Mouse (Mus musculus): ENCODE measurements at regions not wholly inside any gene's neighbourhood (a gene's known extent, or its start where the extent isn't known, plus 50 kb on each side); places are given as distances from the start of the nearest gene placed in this dataset.

DNA sequence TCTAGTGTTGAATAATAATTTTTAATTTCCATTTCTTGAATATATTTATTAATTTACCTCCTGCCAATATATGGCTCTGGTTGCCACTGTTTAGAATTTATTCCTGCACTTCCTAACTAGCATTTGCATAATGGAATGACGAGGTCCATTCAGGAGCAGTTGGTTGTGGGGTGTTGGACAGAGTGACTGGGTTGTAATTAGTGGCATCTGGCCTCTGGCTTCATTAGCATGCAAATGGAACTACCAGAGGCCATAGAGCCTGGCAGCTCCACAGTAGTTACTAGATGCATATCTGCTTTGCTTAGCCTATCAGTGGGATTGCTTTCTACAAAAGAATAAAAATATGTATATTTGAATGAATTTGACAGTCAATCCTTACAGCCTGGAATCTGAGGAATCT lies 1099.6 kb upstream of the Cdh8 start:
- Histone ChIP-seq H3K4me3 (no peak overlapping the region), H3K36me3 (ENCODE audit: poor library complexity, severe bottlenecking) (no peaks in the 10 kb centered on the region), H3K9ac (no peak overlapping the region), H3K4me1 (peaks cover 11% of the 10 kb centered on the region), H3K4me2 (no peak overlapping the region), H3K27me3 (no peaks in the 10 kb centered on the region), H3K27ac (no peak overlapping the region), H3K9me3 (replicated peaks) (no peaks in the 10 kb centered on the region)
- ATAC-seq = peak; percentile 99
- 12% methylated on average over 1 of the region's 1 CpGs for WGBS

DNA sequence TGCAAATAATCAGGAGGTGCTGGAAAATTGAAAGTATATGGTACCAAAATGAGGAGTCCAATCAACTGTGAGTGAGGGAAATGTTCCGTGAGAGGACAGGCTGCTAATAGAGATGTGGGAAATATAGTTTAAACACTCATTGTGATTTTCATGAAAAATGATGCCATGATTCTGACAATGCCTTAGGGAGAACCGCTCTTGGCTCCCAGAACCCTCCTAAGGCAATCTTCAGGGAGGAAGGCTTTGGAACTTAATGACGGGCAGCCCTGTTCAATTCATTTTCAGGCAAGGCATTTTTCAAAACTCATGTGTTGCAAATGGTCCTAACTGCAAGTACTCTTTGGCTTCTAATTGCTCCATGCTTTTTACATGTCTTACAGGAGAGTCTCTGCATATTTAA lies 1098.9 kb upstream of the Cdh8 start:
- ATAC-seq = no peak
- H3K4me2 ChIP-seq = no peak overlapping the region
- no peak overlapping the region for H3K9ac ChIP-seq
- H3K4me3 ChIP-seq = no peak overlapping the region
- H3K4me1 ChIP-seq = peaks cover 11% of the 10 kb centered on the region
- no peaks in the 10 kb centered on the region for H3K36me3 ChIP-seq (ENCODE audit: poor library complexity, severe bottlenecking)
- 51% methylated on average over 3 of the region's 3 CpGs for WGBS
- 0 out of 2 replicates have a peak overlapping the region, but pooled peaks have one; percentile 20 for H3K27ac ChIP-seq
- H3K27me3 ChIP-seq = no peaks in the 10 kb centered on the region
- no peaks in the 10 kb centered on the region for H3K9me3 ChIP-seq (replicated peaks)

DNA sequence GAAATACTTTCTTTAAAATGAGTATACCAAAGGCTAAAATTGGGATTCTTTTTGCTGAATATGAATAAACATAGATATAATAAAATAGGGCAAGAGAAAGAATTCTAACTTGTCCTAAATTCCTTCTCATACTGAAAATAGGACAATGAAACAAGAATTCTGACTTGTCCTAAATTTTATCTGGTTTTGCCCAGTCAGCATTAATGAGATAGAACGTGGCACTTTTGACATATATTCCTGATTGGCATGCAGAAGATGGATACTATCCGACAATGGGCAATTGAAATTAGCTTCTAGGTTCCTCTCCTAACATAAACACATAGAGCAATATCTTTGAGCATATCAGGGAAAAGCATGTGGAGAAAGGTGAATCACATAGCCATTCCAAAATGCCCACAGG lies 1090.2 kb upstream of the Cdh8 start:
- WGBS = 88% methylated on average over 2 of the region's 2 CpGs
- Histone ChIP-seq H3K4me2 (no peak overlapping the region), H3K4me3 (no peak overlapping the region), H3K9me3 (replicated peaks) (no peaks in the 10 kb centered on the region), H3K27ac (no peak overlapping the region), H3K36me3 (ENCODE audit: poor library complexity, severe bottlenecking) (no peaks in the 10 kb centered on the region), H3K27me3 (no peaks in the 10 kb centered on the region), H3K9ac (no peak overlapping the region), H3K4me1 (no peaks in the 10 kb centered on the region)
- ATAC-seq = no peak

DNA sequence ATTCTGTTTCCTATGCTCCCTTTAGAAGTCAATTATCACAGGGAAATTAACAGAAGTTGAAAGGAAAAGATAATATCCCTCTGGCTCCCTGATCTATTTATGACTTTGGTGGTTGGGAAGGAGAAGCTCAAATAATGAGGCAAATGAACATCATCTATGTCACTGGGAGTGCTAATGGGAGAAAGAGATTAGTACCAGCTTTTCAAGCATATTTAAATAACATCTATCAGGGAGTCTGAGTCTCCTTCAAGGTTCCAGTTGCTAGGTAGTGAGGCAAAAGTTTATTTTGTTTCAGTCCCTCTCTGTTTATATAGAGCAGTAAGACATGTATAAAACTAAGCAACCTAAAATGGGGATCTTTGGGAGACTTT lies 1084.1 kb upstream of the Cdh8 start:
- H3K9ac ChIP-seq = no peak overlapping the region
- no peak overlapping the region for H3K4me2 ChIP-seq
- peaks cover 11% of the 10 kb centered on the region; the same call in 1 of the 2 replicates for H3K4me1 ChIP-seq
- H3K27ac ChIP-seq = no peak overlapping the region
- peak; percentile 27; the same call in 1 of the 2 replicates for ATAC-seq
- no peaks in the 10 kb centered on the region for H3K36me3 ChIP-seq (ENCODE audit: poor library complexity, severe bottlenecking)
- H3K4me3 ChIP-seq = no peak overlapping the region
- no peaks in the 10 kb centered on the region for H3K27me3 ChIP-seq
- H3K9me3 ChIP-seq (replicated peaks) = no peaks in the 10 kb centered on the region

DNA sequence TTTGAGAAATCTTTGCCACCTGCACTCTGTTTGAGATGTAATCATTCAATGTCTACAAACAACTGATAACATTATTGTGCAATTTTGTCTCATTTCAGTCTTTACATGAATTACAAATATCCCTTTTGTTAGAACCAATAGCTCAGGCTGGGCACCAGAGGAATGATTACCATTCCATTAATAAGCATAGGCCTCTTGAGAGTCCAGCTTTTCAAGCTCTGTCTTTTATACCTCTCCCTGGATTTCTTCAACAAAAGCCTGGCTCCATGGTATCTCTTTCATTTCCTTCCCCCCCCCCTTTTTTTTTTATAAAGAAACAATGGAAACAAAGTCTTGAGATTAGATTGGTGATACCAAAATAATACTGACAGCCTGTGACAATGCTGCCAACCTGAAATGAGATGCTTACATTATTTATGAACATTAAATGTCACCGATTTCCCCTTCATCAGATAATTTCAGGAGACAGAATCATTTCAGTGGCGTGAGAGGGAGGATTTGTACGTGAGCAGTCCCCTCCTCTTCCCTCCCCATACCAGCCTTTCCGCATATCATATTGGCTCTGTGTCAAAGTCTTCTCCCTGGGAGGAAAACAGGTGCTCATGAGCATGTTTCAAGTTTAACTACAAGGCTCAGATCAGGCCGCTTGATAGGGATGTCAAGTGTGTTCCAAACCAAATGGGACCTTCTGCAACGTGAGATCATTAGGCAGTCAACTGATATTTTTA lies 1083.5 kb upstream of the Cdh8 start:
- no peak overlapping the region for H3K4me2 ChIP-seq
- H3K27me3 ChIP-seq = no peaks in the 10 kb centered on the region
- ATAC-seq = peak; percentile 71; the same call in 1 of the 2 replicates
- no peak overlapping the region for H3K4me3 ChIP-seq
- H3K4me1 ChIP-seq = peaks cover 11% of the 10 kb centered on the region; the same call in 1 of the 2 replicates
- H3K36me3 ChIP-seq (ENCODE audit: poor library complexity, severe bottlenecking) = no peaks in the 10 kb centered on the region
- no peak overlapping the region for H3K27ac ChIP-seq
- 18% methylated on average over 6 of the region's 6 CpGs for WGBS
- no peaks in the 10 kb centered on the region for H3K9me3 ChIP-seq (replicated peaks)
- no peak overlapping the region for H3K9ac ChIP-seq

DNA sequence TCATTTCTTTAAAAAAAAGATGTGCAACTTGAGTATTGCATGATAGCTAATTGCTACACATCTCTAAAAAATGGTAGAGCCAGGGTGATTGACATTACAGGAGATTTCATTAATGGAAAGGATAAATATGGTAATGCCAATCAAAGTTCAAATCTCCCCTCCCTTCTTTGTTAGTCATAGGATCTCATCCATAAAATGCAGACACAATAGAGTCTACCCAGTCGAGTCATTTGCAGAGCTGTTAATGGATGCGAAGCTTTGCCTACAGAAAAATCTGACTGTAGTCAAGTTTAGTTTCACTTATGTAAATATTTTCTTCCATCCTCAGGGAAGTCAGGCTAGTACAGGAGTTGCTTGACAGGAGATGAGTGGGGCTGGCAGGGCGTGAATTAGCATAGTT lies 1078.2 kb upstream of the Cdh8 start:
- no peak overlapping the region for H3K4me3 ChIP-seq
- no peaks in the 10 kb centered on the region for H3K9me3 ChIP-seq (replicated peaks)
- H3K4me1 ChIP-seq = no peaks in the 10 kb centered on the region
- H3K9ac ChIP-seq = no peak overlapping the region
- peak; percentile 50; the same call in 1 of the 2 replicates for ATAC-seq
- no peaks in the 10 kb centered on the region for H3K27me3 ChIP-seq
- WGBS = 64% methylated on average over 3 of the region's 3 CpGs
- H3K4me2 ChIP-seq = no peak overlapping the region
- no peaks in the 10 kb centered on the region for H3K36me3 ChIP-seq (ENCODE audit: poor library complexity, severe bottlenecking)
- no peak overlapping the region for H3K27ac ChIP-seq

DNA sequence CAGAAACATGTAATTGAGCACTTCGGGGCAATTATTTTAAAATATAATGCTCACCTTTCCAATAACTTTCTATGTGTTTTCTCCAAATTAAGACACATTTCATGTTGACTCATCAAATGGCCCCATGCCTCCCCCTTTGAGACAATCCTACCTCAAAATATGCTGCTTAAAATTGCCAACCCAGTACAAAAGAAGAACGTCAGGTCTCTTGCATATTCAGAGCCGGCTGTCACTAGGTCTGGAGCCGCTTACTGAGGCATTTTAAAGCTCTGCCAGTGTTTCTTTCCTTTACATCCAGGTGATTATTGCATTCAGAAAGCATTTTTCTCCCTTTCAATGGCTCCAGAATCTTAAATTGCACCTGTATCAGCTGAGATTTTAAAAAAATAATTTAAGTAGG lies 1059.7 kb upstream of the Cdh8 start:
- no peak for ATAC-seq
- Histone ChIP-seq H3K4me2 (no peak overlapping the region), H3K27me3 (no peaks in the 10 kb centered on the region), H3K27ac (no peak overlapping the region), H3K4me1 (no peaks in the 10 kb centered on the region), H3K4me3 (no peak overlapping the region), H3K36me3 (ENCODE audit: poor library complexity, severe bottlenecking) (no peaks in the 10 kb centered on the region), H3K9ac (no peak overlapping the region), H3K9me3 (replicated peaks) (no peaks in the 10 kb centered on the region)
- WGBS = 73% methylated on average over 4 of the region's 4 CpGs

DNA sequence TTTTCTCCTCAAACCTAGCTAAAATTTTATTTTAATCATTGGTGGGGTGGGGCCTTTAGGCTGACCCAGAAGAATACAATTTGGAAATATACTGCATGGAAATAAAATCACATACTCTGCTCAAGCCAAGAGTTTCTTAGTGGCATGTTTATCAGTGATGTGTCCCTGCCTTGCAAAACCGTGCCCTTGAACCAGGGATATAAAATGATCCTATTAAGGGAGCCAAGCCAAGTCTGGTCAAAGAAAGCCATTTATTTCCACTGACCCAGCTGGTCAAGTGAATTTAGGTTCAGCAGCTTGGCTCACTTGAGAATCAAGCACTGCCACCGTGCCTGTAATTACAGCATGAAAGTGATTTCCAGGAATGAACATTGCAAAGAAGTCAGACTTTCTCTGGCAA lies 1035.0 kb upstream of the Cdh8 start:
- ATAC-seq = no peak
- Histone ChIP-seq H3K4me1 (no peaks in the 10 kb centered on the region), H3K9me3 (replicated peaks) (no peaks in the 10 kb centered on the region), H3K27me3 (no peaks in the 10 kb centered on the region), H3K9ac (no peak overlapping the region), H3K4me2 (no peak overlapping the region), H3K4me3 (no peak overlapping the region), H3K36me3 (ENCODE audit: poor library complexity, severe bottlenecking) (no peaks in the 10 kb centered on the region), H3K27ac (no peak overlapping the region)
- 63% methylated on average over 2 of the region's 2 CpGs for WGBS

DNA sequence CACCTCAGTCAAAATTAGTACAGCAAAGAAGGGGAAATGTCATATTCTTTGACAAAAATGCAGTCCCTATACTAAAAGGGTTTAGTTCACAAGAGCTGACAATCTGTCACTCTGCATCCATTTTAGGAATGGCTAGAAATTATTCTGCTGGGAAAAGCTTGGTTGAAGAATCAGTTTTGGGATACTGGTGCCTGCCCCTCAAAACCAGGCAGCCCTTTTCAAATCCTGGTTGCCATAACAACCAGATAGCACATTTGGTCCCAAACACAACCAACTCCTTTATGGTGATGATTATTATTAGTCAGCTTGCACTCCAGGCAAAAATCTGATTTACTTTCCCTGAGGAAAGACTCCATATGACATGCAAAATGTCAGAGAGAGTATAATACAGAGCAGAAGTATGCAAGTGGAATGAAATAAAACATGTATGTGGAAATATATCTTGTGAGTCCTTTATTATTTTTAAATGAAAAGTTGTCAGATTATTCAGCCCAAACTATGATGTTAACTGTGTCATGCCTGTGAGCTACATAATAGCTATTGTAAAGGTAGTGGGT lies 1034.2 kb upstream of the Cdh8 start:
- H3K36me3 ChIP-seq (ENCODE audit: poor library complexity, severe bottlenecking) = no peaks in the 10 kb centered on the region
- H3K27ac ChIP-seq = no peak overlapping the region
- no peaks in the 10 kb centered on the region for H3K9me3 ChIP-seq (replicated peaks)
- H3K27me3 ChIP-seq = no peaks in the 10 kb centered on the region
- H3K4me1 ChIP-seq = no peaks in the 10 kb centered on the region
- H3K4me3 ChIP-seq = no peak overlapping the region
- no peak overlapping the region for H3K4me2 ChIP-seq
- no peak for ATAC-seq
- H3K9ac ChIP-seq = no peak overlapping the region

DNA sequence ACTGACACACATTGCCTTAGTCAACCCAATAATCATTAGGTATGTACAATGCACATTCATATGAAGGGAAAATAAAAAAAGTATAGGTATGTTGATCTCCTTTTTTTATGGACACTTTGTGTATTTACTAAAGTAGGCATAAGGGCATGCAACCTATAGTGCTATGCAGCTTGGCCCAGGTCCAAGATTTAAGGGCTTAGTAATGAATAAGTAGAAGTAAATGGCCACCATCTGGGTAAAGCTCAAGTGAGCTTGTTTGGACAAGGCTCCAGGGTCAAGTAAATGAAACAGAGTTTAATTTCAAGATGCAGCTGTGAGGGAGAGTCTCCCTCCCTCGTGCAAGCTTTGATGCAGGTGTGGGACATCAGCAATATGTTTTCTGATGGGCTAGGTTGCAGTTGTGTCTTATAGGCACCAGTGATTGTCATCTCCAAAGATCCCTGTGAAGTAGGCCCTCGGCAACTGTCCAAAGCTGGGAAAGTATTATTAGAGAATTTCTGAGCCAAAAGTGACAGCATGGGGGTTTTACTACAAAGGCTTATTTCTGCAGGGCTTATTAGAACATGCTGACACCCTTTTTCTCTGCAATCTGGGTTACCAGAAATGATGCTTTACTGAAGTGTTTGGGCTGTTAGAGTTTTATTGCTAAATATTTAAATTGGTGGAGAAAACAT lies 1030.5 kb upstream of the Cdh8 start:
- Histone ChIP-seq H3K9me3 (replicated peaks) (no peaks in the 10 kb centered on the region), H3K36me3 (ENCODE audit: poor library complexity, severe bottlenecking) (no peaks in the 10 kb centered on the region), H3K9ac (no peak overlapping the region), H3K27me3 (no peaks in the 10 kb centered on the region), H3K4me3 (no peak overlapping the region), H3K4me1 (no peaks in the 10 kb centered on the region), H3K27ac (no peak overlapping the region), H3K4me2 (no peak overlapping the region)
- 57% methylated on average over 2 of the region's 2 CpGs for WGBS
- ATAC-seq = no peak

Data from forebrain, embryonic 13.5 days (tissue).